Mouse (Mus musculus) testis, postnatal 10 days (tissue): ENCODE measurements around the gene Camta1.
"Not testable (repeated sequence)": the region's sequence is repeated elsewhere in the genome, so short reads cannot be mapped to it uniquely, and the experiment has no call there.

ENCODE experiments used
- DNase-seq: peaks from one replicate; pipeline ENCODE4 v3.0.0; 2021; ENCODE audit warnings: low spot score

The Camta1 gene

GRCm38 (mm10) chr4:150926924-150927705, 934.6 kb downstream of the Camta1 start:
- no peak for DNase-seq

GRCm38 (mm10) chr4:150925923-150926322, 935.8 kb downstream of the Camta1 start:
- DNase-seq: no peak

GRCm38 (mm10) chr4:150924936-150925335, 936.7 kb downstream of the Camta1 start:
- no peak for DNase-seq

- DNase-seq: no peak
Measured at GRCm38 (mm10) chr4:150924308-150924707, 937.4 kb downstream of the Camta1 start.

GRCm38 (mm10) chr4:150921206-150921605, 940.5 kb downstream of the Camta1 start:
- no peak for DNase-seq

GRCm38 (mm10) chr4:150917336-150918027, 944.2 kb downstream of the Camta1 start:
- no peak for DNase-seq

GRCm38 (mm10) chr4:150915181-150915906, 946.3 kb downstream of the Camta1 start:
- no peak for DNase-seq

GRCm38 (mm10) chr4:150914290-150914733, 947.4 kb downstream of the Camta1 start, which contains the start of the genes Park7 and Tnfrsf9:
TSS of gene Park7 (minus strand) at chr4:150914437.
TSS of gene Tnfrsf9 (plus strand) at chr4:150914562.
- peak; percentile 97 for DNase-seq

- no peak for DNase-seq
Measured at GRCm38 (mm10) chr4:150913743-150914142, 947.9 kb downstream of the Camta1 start.

GRCm38 (mm10) chr4:150910164-150910951, 951.3 kb downstream of the Camta1 start:
- no peak for DNase-seq

- DNase-seq: peak; percentile 100
Measured at GRCm38 (mm10) chr4:150909451-150910156, 952.1 kb downstream of the Camta1 start.

- not testable (repeated sequence) for DNase-seq
Measured at GRCm38 (mm10) chr4:150908512-150908911, 953.2 kb downstream of the Camta1 start.

GRCm38 (mm10) chr4:150907099-150907498, 954.6 kb downstream of the Camta1 start:
- no peak for DNase-seq

- no peak for DNase-seq
Measured at GRCm38 (mm10) chr4:150903091-150903742, 958.5 kb downstream of the Camta1 start.

GRCm38 (mm10) chr4:150902062-150902461, 959.6 kb downstream of the Camta1 start:
- DNase-seq: no peak

- DNase-seq: peak; percentile 92
Measured at GRCm38 (mm10) chr4:150901651-150902050, 960.0 kb downstream of the Camta1 start.

- no peak for DNase-seq
Measured at GRCm38 (mm10) chr4:150900486-150900885, 961.2 kb downstream of the Camta1 start.

GRCm38 (mm10) chr4:150898716-150899365, 962.8 kb downstream of the Camta1 start:
- DNase-seq: peak; percentile 77

GRCm38 (mm10) chr4:150896896-150897624, 964.6 kb downstream of the Camta1 start:
- DNase-seq: peak; percentile 38
